Mouse (Mus musculus): ENCODE measurements at regions not wholly inside any gene's neighbourhood (a gene's known extent, or its start where the extent isn't known, plus 50 kb on each side); places are given as distances from the start of the nearest gene placed in this dataset.

- Histone ChIP-seq H3K4me1 (ENCODE audit: control insufficient read depth in 1 of 2, insufficient read depth in 2 of 2, low read length in 2 of 2) (no peaks in the 10 kb centered on the region), H3K9me3 (replicated peaks; ENCODE audit: insufficient read depth, low read length) (no peaks in the 10 kb centered on the region), H3K36me3 (ENCODE audit: control insufficient read depth in 1 of 2, insufficient read depth in 2 of 2, low read length in 2 of 2) (no peaks in the 10 kb centered on the region), H3K79me2 (ENCODE audit: control insufficient read depth, insufficient read depth, low read length, poor library complexity) (no peaks in the 10 kb centered on the region), H3K27ac (ENCODE audit: control insufficient read depth, low read depth, low read length) (no peak overlapping the region), H3K4me3 (ENCODE audit: control insufficient read depth in 1 of 2, insufficient read depth in 1 of 2, low read depth in 2 of 2, low read length in 2 of 2) (no peak overlapping the region), H3K27me3 (ENCODE audit: control insufficient read depth in 1 of 2, insufficient read depth in 2 of 2, low read length in 2 of 2) (no peaks in the 10 kb centered on the region), H3K9ac (ENCODE audit: control insufficient read depth, low read depth, low read length, poor library complexity, severe bottlenecking) (no peak overlapping the region)
- no peak for TF ChIP-seq ETS1 (IDR thresholded peaks at IDR 0.05; ENCODE audit: low read depth, low read length)
- TF ChIP-seq ZMIZ1 (IDR thresholded peaks at IDR 0.05; ENCODE audit: low read depth, low read length): no peak
- TF ChIP-seq TAL1 (IDR thresholded peaks at IDR 0.05; ENCODE audit: low read length): no peak
- no peak for TF ChIP-seq POLR2AphosphoS2 (IDR thresholded peaks at IDR 0.05; ENCODE audit: low read length)
- peak; percentile 32; the same call in 1 of the 2 replicates for TF ChIP-seq ZC3H11A (IDR thresholded peaks at IDR 0.05; ENCODE audit: low read depth, low read length)
- TF ChIP-seq JUND (IDR thresholded peaks at IDR 0.05; ENCODE audit: low read depth, low read length): no peak
- no peak for TF ChIP-seq RCOR1 (IDR thresholded peaks at IDR 0.05; ENCODE audit: low read depth, low read length)
- TF ChIP-seq NELFE (IDR thresholded peaks at IDR 0.05; ENCODE audit: low read depth, low read length): no peak
- peak in 2 of 3 experiments; percentile 35 to 62; a peak in 3 of 6 replicates for TF ChIP-seq CTCF (IDR thresholded peaks at IDR 0.05 in 2 of 3, conservative IDR thresholded peaks at IDR 0.05 in 1 of 3; ENCODE audit: control insufficient read depth in 1 of 3, insufficient read depth in 1 of 3, low read depth in 2 of 3, low read length in 3 of 3, poor library complexity in 1 of 3, severe bottlenecking in 1 of 3)
- TF ChIP-seq HCFC1 (IDR thresholded peaks at IDR 0.05; ENCODE audit: low read depth, low read length): no peak
- no peak for TF ChIP-seq CHD1 (IDR thresholded peaks at IDR 0.05; ENCODE audit: low read depth, low read length)
- TF ChIP-seq RAD21 (IDR thresholded peaks at IDR 0.05; ENCODE audit: low read depth, low read length): peak; percentile 73
- TF ChIP-seq SMC3 (IDR thresholded peaks at IDR 0.05; ENCODE audit: low read depth, low read length): peak; percentile 75
- peak; percentile 46 for DNase-seq (ENCODE audit: low read depth, low spot score)
Observed at GRCm38 (mm10) chr14:111778152-111778551, 103.3 kb downstream of the Slitrk5 start.

DNA sequence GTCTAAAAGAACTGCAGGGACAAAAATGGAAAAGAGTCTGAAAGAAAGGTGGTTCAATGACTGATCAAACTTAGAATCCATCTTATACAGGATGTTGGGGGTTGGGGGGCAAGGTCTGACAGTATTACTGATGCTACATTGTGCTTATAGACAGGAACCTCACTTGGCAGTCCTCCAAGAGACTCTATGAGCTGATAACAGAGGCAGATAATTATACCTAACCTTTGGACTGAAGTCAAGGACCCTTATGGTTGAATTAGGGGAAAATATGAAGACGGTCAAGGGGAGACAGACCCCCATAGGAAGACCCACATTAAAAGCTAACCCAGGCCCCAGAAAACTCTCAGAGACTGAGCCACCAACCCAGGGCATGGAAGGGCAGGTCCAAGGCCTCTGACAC is 133.1 kb downstream of the Slitrk5 start:
- H3K27ac ChIP-seq (ENCODE audit: control insufficient read depth, low read depth, low read length): no peak overlapping the region
- H3K4me3 ChIP-seq (ENCODE audit: control insufficient read depth in 1 of 2, insufficient read depth in 1 of 2, low read depth in 2 of 2, low read length in 2 of 2): no peak overlapping the region
- peaks cover 0 to 2% of the 10 kb centered on the region in 2 experiments; a peak in 1 of 4 replicates for H3K36me3 ChIP-seq (ENCODE audit: control insufficient read depth in 1 of 2, insufficient read depth in 2 of 2, low read length in 2 of 2)
- H3K27me3 ChIP-seq (ENCODE audit: control insufficient read depth in 1 of 2, insufficient read depth in 2 of 2, low read length in 2 of 2): no peaks in the 10 kb centered on the region
- no peaks in the 10 kb centered on the region; a peak in 1 of 4 replicates for H3K4me1 ChIP-seq (ENCODE audit: control insufficient read depth in 1 of 2, insufficient read depth in 2 of 2, low read length in 2 of 2)
- no peaks in the 10 kb centered on the region for H3K9me3 ChIP-seq (replicated peaks; ENCODE audit: insufficient read depth, low read length)
- peak; percentile 43 for DNase-seq (ENCODE audit: low read depth, low spot score)
- no peaks in the 10 kb centered on the region for H3K79me2 ChIP-seq (ENCODE audit: control insufficient read depth, insufficient read depth, low read length, poor library complexity)
- no peak for TF ChIP-seq ELF1 (IDR thresholded peaks at IDR 0.05; ENCODE audit: low read depth, low read length)
- TF ChIP-seq CHD1 (IDR thresholded peaks at IDR 0.05; ENCODE audit: low read depth, low read length): no peak
- no peak for TF ChIP-seq MXI1 (IDR thresholded peaks at IDR 0.05; ENCODE audit: low read depth, low read length)
- TF ChIP-seq HCFC1 (IDR thresholded peaks at IDR 0.05; ENCODE audit: low read depth, low read length): no peak
- TF ChIP-seq E2F4 (IDR thresholded peaks at IDR 0.05; ENCODE audit: borderline replicate concordance, low read depth, low read length): no peak
- no peak for TF ChIP-seq MYC (IDR thresholded peaks at IDR 0.05; ENCODE audit: low read depth, low read length)
- TF ChIP-seq MAX (IDR thresholded peaks at IDR 0.05; ENCODE audit: low read length): no peak
- no peak for TF ChIP-seq TCF12 (IDR thresholded peaks at IDR 0.05; ENCODE audit: low read depth, low read length)
- no peak for TF ChIP-seq KAT2A (conservative IDR thresholded peaks at IDR 0.05; ENCODE audit: low read depth, low read length)
- peak; percentile 58 for TF ChIP-seq GATA1 (IDR thresholded peaks at IDR 0.05; ENCODE audit: low read depth, low read length)
- no peak for TF ChIP-seq MAFK (IDR thresholded peaks at IDR 0.05; ENCODE audit: borderline replicate concordance, low read depth, low read length)
- no peak for TF ChIP-seq MEF2A (IDR thresholded peaks at IDR 0.05; ENCODE audit: extremely low read depth, insufficient replicate concordance, low read depth, low read length, poor library complexity, severe bottlenecking)
- TF ChIP-seq NRF1 (IDR thresholded peaks at IDR 0.05; ENCODE audit: insufficient read depth, low read depth, low read length, poor library complexity, severe bottlenecking): no peak
- peak in 1 of 2 experiments; percentile 62; a peak in 2 of 4 replicates for TF ChIP-seq EP300 (IDR thresholded peaks at IDR 0.05; ENCODE audit: low read depth in 1 of 2, low read length in 2 of 2)
- no peak for TF ChIP-seq SIN3A (IDR thresholded peaks at IDR 0.05; ENCODE audit: low read length)
- TF ChIP-seq ZC3H11A (IDR thresholded peaks at IDR 0.05; ENCODE audit: low read depth, low read length): no peak
- no peak overlapping the region for H3K9ac ChIP-seq (ENCODE audit: control insufficient read depth, low read depth, low read length, poor library complexity, severe bottlenecking)
